Mouse (Mus musculus): ENCODE measurements around the gene Cope.

The Cope gene

DNA sequence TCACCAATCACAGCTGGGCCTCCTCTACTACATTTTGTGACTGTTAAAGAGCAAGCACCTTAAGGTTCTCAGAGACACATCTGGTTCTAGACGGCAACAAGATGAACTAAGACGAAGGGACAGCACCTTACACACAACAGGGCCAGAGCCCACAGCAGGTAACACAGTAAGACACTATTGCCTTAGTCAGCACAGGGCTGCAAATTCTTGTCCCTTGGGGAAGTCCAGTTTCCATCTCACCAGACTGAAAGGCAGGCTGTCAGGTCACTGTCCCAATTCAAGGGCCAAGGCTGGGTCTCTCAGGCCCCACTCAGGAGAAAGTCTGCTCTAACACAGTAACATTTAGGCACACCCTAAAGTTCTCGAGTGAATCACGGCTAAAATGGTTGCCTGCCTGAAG, 45.1 kb downstream of the Cope start:
- DNase-seq (ENCODE audit: low read depth, low spot score), result no peak

DNA sequence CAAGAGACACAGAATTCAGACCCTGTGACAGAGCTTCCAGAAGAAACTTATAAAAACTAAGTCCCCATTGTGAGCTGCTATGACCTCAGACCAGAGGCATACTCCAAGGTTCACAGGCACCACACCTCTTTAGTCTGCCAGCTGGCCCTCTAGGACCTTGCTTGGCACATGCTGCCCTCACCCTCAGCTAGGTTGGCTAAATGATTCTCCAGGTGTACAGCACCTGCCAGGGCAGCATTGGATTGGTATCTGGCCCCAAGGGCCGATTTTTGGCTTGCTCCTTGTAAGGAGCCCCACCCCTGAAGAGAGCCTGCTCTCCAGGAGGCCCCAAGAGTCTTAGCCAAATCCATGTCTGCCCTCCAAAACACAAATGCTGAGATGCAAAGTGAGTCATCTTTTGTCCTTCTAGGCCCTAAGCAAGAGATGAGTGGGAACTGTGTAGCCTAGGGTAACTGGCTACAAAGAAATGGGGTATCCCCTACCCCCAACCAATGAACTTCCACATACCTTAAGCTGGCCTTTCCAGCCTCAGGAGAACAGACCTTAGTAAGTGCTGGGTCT, 45.6 kb downstream of the Cope start:
- DNase-seq (ENCODE audit: low read depth, low spot score), result no peak

DNA sequence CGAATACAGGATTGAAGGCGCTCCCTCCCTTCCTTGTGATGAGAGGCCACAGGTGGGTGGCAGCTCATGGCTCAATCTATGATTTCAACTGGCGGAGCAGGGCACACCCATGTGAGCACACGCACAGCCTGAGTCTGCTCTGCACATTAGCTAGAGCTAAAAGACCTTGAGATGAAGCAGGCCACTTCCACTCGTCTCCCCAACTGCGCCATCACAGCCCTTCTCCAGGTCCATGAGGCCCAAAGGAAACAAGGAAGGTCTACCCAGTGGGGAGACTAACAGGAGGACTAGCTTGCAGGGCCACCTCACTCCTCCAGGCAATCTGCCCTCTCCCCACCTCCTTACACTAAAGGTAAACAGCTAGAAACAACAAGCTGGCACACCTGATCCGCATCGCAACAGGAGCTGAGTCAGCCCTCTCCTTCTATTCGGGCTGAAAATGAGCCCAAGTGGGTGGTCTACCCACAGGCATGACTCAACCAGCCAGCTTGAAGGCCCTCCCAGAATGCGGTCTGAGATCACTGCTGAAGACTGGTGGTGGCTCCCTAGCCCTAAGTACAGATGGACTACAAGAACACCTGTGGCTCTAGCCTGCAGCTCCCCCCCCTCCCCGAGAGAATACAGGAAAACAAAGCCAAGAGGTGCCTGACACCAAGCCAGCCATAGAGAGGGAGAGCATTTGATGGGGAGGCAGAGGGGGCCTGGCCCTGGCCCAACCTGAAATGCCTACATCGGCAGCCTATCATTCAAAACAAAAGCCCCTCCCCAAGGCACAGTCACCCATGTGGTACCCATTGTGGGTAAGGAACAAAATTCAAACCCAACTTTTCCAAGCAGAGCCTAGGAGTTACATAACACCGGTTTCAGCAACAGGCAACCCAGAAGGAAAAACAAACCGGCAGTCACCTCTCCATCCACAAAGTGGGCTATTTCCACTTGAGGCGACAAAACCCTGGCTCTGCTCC, 49.0 kb downstream of the Cope start:
- DNase-seq (ENCODE audit: low read depth, low spot score), result no peak

- DNase-seq (ENCODE audit: low read depth, low spot score), result no peak
These were observed 49.7 kb downstream of the Cope start for GRCm38 (mm10) chr8:70352000-70352384.

GRCm38 (mm10) chr8:70352657-70353151, 50.4 kb downstream of the Cope start:
- DNase-seq (ENCODE audit: low read depth, low spot score), result peak; percentile 52

- peak; percentile 99 for DNase-seq (ENCODE audit: low read depth, low spot score)
These were observed 51.0 kb downstream of the Cope start, which contains the start of gene Upf1 for GRCm38 (mm10) chr8:70353194-70353817. Gene Upf1 (minus strand): TSS chr8:70353278.

GRCm38 (mm10) chr8:70354004-70354403, 51.7 kb downstream of the Cope start:
- no peak for DNase-seq (ENCODE audit: low read depth, low spot score)

DNA sequence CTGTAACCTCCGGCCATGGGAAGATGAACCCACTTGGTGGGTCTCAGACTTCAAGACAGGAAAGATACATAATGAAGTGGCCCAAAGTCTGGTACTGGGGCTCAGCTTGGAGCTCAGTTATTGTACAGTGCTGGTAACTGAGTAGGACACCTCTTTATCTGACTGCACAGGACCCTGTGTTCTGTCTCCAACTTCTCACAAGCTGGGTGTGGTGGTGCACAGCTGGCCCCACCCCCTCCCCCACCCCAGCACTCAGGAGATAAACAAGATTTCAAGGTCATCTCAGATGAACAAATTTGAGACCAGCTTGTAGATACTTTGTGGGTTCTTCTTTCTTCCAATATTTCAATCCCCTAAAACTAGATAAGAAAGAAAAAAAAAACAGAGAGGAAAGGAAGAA, 53.8 kb downstream of the Cope start:
- no peak for DNase-seq (ENCODE audit: low read depth, low spot score)

- DNase-seq (ENCODE audit: low read depth, low spot score), result no peak
These were observed 57.1 kb downstream of the Cope start for GRCm38 (mm10) chr8:70359411-70359810.

- peak; percentile 66 for DNase-seq (ENCODE audit: low read depth, low spot score)
These were observed 58.5 kb downstream of the Cope start for GRCm38 (mm10) chr8:70360769-70361168.

DNA sequence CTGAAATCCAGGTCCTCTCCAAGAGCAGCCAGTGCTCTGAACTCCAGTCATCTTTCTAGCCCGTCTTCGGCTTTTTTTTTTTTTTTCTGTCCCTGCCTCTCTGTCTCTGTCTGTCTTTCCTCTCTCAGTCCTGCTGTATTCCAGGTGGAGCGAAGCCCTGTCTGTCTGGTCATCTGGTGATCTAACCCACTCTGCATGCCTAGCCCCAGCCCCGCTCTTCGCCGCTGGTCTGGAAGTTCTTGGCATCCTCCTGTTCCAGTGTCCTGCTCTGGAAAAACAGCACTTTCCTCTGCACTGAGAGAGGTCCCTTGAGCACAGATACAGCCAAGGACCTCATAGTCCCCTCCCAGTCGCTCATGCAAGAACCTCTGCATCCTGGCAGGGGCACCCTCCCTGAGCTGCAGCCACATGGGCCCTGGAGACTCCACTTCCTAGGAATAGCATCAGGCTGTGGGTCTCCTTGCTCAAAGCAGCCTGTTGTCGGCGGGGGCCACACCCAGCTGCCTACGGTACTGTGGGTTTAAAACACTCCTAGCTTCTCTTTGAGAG, 59.2 kb downstream of the Cope start:
- DNase-seq (ENCODE audit: low read depth, low spot score), result no peak

Data from A20 (cell line).